Mouse (Mus musculus) adrenal gland, adult 8-10 months (tissue): ENCODE results near the gene Mkrn1. TPM values are rescaled to one million over a fixed set of nuclear protein-coding genes. Genes with fewer than 3 reads are reported as not detected.
"Not testable (repeated sequence)": the region's sequence is repeated elsewhere in the genome, so short reads cannot be mapped to it uniquely, and the experiment has no call there.

Source experiments
- DNase-seq: peaks from one replicate; pipeline ENCODE4 v3.0.0; 2022
- total RNA-seq, 4 experiments: library from RNA; stranded (reverse); gene quantifications; 2 replicates each; pipeline ENCODE4 v1.2.4; 2022

Gene Mkrn1
- total RNA-seq, 4 experiments from 2014 or later: 69.0 to 90.4 (median 76.6) TPM

GRCm38 (mm10) chr6:39379224-39379623, 41.0 kb downstream of the Mkrn1 start:
- DNase-seq: no peak

DNA sequence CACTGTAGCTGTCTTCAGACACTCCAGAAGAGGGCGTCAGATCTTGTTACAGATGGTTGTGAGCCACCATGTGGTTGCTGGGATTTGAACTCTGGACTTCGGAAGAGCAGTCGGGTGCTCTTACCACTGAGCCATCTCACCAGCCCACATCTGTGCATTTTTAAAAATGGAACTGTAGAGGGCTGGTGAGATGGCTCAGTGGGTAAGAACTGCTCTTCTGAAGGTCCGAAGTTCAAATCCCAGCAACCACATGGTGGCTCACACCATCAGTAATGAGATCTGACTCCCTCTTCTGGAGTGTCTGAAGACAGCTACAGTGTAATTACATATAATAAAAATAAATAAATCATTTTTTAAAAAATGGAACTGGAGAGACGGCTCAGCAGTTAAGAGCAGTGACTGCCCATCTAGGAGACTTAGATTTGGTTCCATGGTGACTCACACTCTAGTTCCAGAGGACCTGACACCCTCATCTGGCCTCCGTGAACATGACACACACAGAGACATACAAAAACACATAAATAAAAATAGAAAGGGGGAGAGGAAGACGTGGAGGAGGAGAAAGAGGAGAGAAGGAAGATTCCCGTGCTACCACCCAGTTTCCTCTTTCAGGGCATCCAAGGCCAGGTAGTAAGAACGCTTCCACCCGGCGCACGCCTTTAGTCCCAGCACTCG, 42.0 kb downstream of the Mkrn1 start:
- DNase-seq: not testable (repeated sequence)

GRCm38 (mm10) chr6:39377311-39377827, 42.9 kb downstream of the Mkrn1 start, which contains the start of gene Slc37a3:
Gene Slc37a3 (minus strand): TSS chr6:39377675.
- DNase-seq: peak; percentile 80

- DNase-seq: no peak
Observed at GRCm38 (mm10) chr6:39376775-39377174, 43.5 kb downstream of the Mkrn1 start.

DNA sequence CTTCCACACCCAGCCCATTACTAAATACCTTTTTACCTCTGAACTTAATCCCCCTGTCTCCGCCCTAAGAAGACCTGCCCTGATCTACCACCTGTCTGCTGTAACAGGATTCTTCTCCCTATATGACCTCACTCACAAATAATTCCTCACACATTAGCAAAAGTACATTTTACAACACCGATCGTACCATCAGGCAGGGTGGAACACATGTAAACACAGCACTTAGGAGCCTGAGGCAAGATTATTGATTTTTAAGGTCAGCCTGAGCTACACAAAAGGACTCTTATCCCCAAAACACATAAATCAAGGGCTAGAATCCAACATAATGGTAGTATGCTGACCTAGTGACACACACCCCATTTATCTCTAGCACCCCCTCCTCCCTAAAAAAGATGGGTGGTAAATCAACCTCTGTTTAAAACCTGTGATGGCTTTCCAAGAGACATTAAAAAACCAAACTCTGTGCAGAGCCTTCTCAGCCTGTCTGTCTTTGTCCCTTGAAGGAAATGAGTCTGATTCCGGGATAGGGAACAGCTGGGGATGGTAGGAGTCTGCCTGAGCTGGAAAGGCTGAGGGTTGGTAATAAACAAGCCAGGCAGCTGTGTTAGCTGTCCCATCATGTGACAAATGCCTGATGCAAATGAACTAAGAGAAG, 46.8 kb downstream of the Mkrn1 start:
- no peak for DNase-seq

DNA sequence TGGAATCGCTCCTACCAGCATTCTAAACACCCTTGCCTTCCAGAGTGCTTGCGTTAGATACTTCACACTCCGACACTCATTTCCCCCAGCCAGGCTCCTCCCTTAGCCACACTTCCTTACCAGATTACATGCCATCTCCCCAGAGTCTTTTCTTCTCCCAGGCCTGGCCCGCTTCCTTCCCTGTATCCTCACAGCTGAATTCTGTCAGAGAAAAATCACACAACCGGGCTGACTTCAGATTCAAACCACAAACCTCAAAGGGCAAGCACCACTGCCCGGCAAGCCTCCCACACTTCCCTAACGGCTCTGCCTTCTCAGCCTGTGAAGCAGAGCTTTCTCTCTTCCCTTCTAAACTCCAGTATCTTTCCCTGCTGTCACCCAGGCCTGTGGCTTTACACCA, 47.5 kb downstream of the Mkrn1 start:
- DNase-seq: peak; percentile 13

GRCm38 (mm10) chr6:39372042-39372441, 48.2 kb downstream of the Mkrn1 start:
- no peak for DNase-seq

DNA sequence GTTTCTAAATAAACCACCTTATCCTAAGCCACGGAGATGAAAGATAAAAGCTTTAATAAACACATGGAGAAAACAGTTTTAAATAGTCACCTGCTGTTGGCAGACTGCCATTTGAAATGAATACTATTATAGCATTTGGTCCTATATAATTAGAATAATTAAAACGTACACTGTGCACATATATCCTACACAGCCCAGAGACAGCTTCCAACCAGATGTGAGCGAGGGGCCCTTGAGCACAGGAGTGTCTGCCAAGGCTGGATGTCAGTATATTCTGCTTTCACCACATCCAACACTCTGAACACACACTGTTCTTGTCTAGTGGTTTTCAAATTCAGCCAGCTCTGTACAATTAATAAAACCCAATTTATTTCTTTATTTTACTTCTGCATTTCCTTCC, 50.6 kb downstream of the Mkrn1 start:
- DNase-seq: no peak

- no peak for DNase-seq
Observed at GRCm38 (mm10) chr6:39362684-39363083, 57.6 kb downstream of the Mkrn1 start.

DNA sequence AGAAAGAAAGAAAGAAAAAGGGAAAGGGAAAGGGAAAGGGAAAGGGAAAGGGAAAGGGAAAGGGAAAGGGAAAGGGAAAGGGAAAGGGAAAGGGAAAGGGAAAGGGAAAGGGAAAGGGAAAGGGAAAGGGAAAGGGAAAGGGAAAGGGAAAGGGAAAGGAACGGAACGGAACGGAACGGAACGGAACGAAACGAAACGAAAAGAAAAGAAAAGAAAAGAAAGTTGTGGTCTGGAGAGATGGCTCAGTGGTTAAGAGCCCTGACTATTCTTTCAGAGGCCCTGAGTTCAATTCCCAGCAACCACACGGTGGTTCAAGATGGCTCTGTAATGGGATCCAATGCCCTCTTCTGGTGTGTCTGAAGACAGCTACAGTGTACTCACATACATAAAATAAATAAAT, 61.1 kb downstream of the Mkrn1 start:
- not testable (repeated sequence) for DNase-seq

DNA sequence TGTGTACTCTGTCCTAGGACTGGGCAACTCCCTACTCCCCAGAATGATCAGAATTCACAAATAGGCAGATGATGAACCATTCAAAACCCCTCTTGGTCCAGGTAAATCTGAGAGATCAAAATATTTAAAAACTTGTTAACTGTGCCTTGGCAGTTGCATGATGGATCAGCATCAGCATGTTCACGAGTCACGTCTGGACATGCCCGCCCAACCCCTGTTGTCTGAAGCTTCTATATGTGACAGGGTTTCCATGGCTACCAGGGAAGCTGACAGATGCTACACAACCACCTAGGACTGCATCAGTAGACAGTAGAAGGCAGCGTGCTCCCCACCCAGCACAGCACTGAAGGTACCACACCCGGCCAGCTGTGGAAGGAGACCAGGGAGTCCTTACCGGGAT, 71.3 kb downstream of the Mkrn1 start:
- DNase-seq: no peak

DNA sequence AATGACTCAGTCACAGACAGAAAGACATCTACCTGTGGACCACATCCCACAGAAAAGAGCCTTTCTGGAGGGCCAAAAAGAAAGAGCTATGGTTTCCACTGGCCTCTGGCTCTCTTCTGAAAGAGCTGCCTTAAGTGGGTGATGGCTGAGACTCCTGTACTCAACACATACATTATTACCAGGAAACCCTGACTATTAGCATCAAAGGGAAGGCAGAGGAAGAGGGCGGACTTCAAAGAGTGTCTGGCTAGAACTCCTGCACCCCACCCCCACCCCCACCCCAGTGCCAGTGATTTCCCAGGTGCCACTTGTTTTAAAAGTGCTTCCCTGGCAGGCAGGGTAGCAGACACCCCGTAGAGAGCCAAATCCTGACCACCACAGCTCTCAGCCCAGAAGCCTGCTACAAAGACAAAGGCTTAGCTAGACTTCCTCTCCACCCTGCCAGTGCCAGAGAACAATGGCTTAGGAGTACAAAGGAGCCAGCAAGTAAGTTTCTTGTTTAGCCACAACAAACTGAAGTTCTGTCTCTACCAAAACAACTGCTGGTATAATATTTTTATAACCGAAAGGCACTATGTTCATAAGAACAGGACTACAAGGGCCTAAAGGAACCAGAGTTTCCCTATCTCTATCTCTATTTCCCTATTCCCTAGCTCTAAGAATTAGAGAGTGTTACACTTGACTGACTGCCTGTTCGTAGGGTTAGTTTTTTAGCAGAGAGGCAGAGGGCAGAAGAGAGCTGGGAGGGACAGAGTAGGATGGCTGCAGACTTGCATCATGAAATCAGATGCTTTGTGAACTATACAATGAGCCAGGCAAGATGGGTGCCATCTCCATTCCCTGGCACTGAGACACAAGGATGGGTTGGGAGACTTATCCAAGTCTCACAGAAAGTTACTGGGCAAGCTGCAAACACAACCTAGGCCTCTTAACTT, 72.1 kb downstream of the Mkrn1 start:
- no peak for DNase-seq

Other genes with a start within 250 kb of the Mkrn1 start
- 10 to 100 TPM; 13.5 to 18.7 (median 16.4) TPM for gene Kdm7a, start 213.7 kb downstream of the Mkrn1 start, total RNA-seq
- 10 to 100 TPM; 32.3 to 57.1 (median 44.0) TPM for gene Slc37a3, start 42.8 kb downstream of the Mkrn1 start, total RNA-seq
- under 1 TPM; 0.15 to 0.86 (median 0.67) TPM for gene Rab19, start 39.3 kb downstream of the Mkrn1 start, total RNA-seq
- gene Dennd2a, start 137.4 kb upstream of the Mkrn1 start, total RNA-seq: 10 to 100 TPM in 2 of 4 experiments, 1 to 10 TPM in 2; 7.3 to 14.8 (median 10.4) TPM
- gene Adck2, start 153.4 kb upstream of the Mkrn1 start, total RNA-seq: 10 to 100 TPM; 22.2 to 38.8 (median 34.5) TPM
- gene Gm42420, start 165.3 kb upstream of the Mkrn1 start, total RNA-seq: 1 to 10 TPM in 1 of 4 experiments, under 1 TPM in 2, not detected in 1; 0.62 to 1.3 (median 0.75) TPM
- gene Ndufb2, start 172.1 kb upstream of the Mkrn1 start, total RNA-seq: 100 to 1,000 TPM; 161 to 197 (median 187) TPM